Mouse (Mus musculus) hindbrain, embryonic 10.5 days (tissue): Measurements from ENCODE around the gene Trak1. TPM values are rescaled to one million over a fixed set of nuclear protein-coding genes. Genes with fewer than 3 reads are reported as not detected.
A peak's percentile ranks its signal among the peaks of the same experiment; 100 is the strongest.

ENCODE experiments used
- DNase-seq: peaks from one replicate; pipeline ENCODE4 v3.0.0-alpha.2; 2017; ENCODE audit warnings: low spot score
- H3K27ac ChIP-seq: fragments of 300-500 bp; sonication (generic); 2 replicates; pipeline ENCODE4 v1.5.1; 2016; ENCODE audit warnings: mild to moderate bottlenecking, moderate library complexity
- H3K27me3 ChIP-seq: fragments of 300-500 bp; sonication (generic); 2 replicates; pipeline ENCODE4 v1.6.1; 2016; ENCODE audit warnings: mild to moderate bottlenecking; ENCODE audit not compliant: poor library complexity, insufficient read depth, severe bottlenecking
- H3K36me3 ChIP-seq: fragments of 300-500 bp; sonication (generic); 2 replicates; pipeline ENCODE4 v1.6.1; 2016; ENCODE audit warnings: mild to moderate bottlenecking, moderate library complexity
- H3K4me1 ChIP-seq: fragments of 300-500 bp; sonication (generic); replicated peaks from 2 replicates; pipeline ENCODE4 v1.6.1; 2016; ENCODE audit warnings: mild to moderate bottlenecking
- H3K4me3 ChIP-seq: fragments of 300-500 bp; sonication (generic); 2 replicates; pipeline ENCODE4 v1.5.1; 2016; ENCODE audit warnings: mild to moderate bottlenecking, moderate library complexity
- H3K9me3 ChIP-seq: fragments of 300-500 bp; sonication (generic); 2 replicates; pipeline ENCODE4 v1.6.1; 2016; ENCODE audit warnings: mild to moderate bottlenecking, moderate library complexity
- WGBS: fragments of 180-500 bp; shearing (Covaris S2); methylation state at CpG from one replicate; pipeline ENCODE4 v1.1.7; 2016; 5-methylcytosine and 5-hydroxymethylcytosine counted together
- polyA plus RNA-seq: library from polyadenylated mRNA; unstranded; fragments of >200 nt; fragmentation: Nextera tagmentation; extraction: Ambion mirVana; gene quantifications from 2 replicates; pipeline ENCODE4 v1.2.1, GENCODE M21; 2016

Gene Trak1
- polyA plus RNA-seq, 1 experiment from 2014 or later: 33.1 TPM

GRCm38 (mm10) chr9:121333559-121333958 lies 36.3 kb downstream of the Trak1 start:
- 83% methylated on average over 5 of the region's 5 CpGs for WGBS
- no peaks in the 10 kb centered on the region for H3K9me3 ChIP-seq
- no peaks in the 10 kb centered on the region for H3K27me3 ChIP-seq
- H3K36me3 ChIP-seq: peaks cover 16% of the 10 kb centered on the region
- no peak overlapping the region for H3K4me3 ChIP-seq
- DNase-seq: no peak
- peaks cover 96% of the 10 kb centered on the region for H3K4me1 ChIP-seq
- H3K27ac ChIP-seq: peak overlapping the region; percentile 89

GRCm38 (mm10) chr9:121334311-121334851 lies 37.1 kb downstream of the Trak1 start:
- no peak for DNase-seq
- H3K9me3 ChIP-seq: no peaks in the 10 kb centered on the region
- peaks cover 9% of the 10 kb centered on the region; the same call in 1 of the 2 replicates for H3K36me3 ChIP-seq
- H3K4me1 ChIP-seq: peaks cover 93% of the 10 kb centered on the region
- H3K4me3 ChIP-seq: no peak overlapping the region
- H3K27me3 ChIP-seq: no peaks in the 10 kb centered on the region
- 41% methylated on average over 8 of the region's 8 CpGs for whole genome bisulfite sequencing
- H3K27ac ChIP-seq: peak overlapping the region; percentile 89

DNA sequence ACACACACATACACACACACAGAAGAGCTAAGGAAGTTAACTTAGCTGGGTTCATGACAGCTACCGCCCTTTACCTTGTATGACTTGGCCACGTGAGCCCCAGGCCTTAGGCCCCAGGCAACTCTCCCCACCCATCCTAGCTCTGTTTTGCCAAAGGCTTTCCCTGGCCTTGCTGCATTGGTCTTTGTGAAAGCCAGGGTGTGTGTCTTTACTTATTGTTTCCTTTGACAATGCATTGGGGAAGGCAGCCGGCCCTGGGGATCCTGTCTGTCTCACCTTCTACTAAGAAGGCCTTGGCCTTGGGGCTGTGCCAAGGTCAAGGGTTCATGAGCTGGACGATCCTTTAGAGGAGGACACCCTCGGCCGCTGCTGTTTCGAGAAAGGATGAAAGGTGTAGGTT lies 38.3 kb downstream of the Trak1 start:
- DNase-seq: no peak
- Histone ChIP-seq H3K27ac (peak overlapping the region; percentile 89), H3K4me1 (peaks cover 82% of the 10 kb centered on the region), H3K4me3 (no peak overlapping the region), H3K9me3 (no peaks in the 10 kb centered on the region), H3K27me3 (no peaks in the 10 kb centered on the region), H3K36me3 (peaks cover 4% of the 10 kb centered on the region)
- 45% methylated on average over 7 of the region's 7 CpGs for WGBS

- no peaks in the 10 kb centered on the region for H3K9me3 ChIP-seq
- no peak overlapping the region for H3K4me3 ChIP-seq
- peaks cover 74% of the 10 kb centered on the region for H3K4me1 ChIP-seq
- H3K27ac ChIP-seq: peak overlapping the region; percentile 89
- no peak for DNase-seq
- H3K27me3 ChIP-seq: no peaks in the 10 kb centered on the region
- 92% methylated on average over 15 of the region's 15 CpGs for WGBS
- peaks cover 8% of the 10 kb centered on the region for H3K36me3 ChIP-seq
Observed at GRCm38 (mm10) chr9:121336324-121336946, 39.1 kb downstream of the Trak1 start.

- peaks cover 73% of the 10 kb centered on the region for H3K4me1 ChIP-seq
- DNase-seq: peak; percentile 61
- H3K4me3 ChIP-seq: no peak overlapping the region
- H3K27ac ChIP-seq: peak overlapping the region; percentile 89
- no peaks in the 10 kb centered on the region for H3K27me3 ChIP-seq
- no peaks in the 10 kb centered on the region for H3K9me3 ChIP-seq
- 48% methylated on average over 9 of the region's 9 CpGs for WGBS
- peaks cover 16% of the 10 kb centered on the region for H3K36me3 ChIP-seq
Observed at GRCm38 (mm10) chr9:121337216-121337937, 40.1 kb downstream of the Trak1 start.

- no peak for DNase-seq
- H3K27ac ChIP-seq: peak overlapping the region; percentile 89
- no peaks in the 10 kb centered on the region for H3K27me3 ChIP-seq
- 71% methylated on average over 3 of the region's 3 CpGs for WGBS
- H3K9me3 ChIP-seq: no peaks in the 10 kb centered on the region
- peaks cover 73% of the 10 kb centered on the region for H3K4me1 ChIP-seq
- no peak overlapping the region for H3K4me3 ChIP-seq
- peaks cover 16% of the 10 kb centered on the region for H3K36me3 ChIP-seq
Observed at GRCm38 (mm10) chr9:121337938-121338289, 40.6 kb downstream of the Trak1 start.

GRCm38 (mm10) chr9:121341832-121342231 lies 44.5 kb downstream of the Trak1 start:
- DNase-seq: no peak
- Histone ChIP-seq H3K36me3 (peaks cover 27% of the 10 kb centered on the region), H3K4me3 (no peak overlapping the region), H3K9me3 (no peaks in the 10 kb centered on the region), H3K27ac (peak overlapping the region; percentile 53; the same call in 1 of the 2 replicates), H3K4me1 (peaks cover 60% of the 10 kb centered on the region), H3K27me3 (no peaks in the 10 kb centered on the region)
- 69% methylated on average over 7 of the region's 7 CpGs for WGBS

DNA sequence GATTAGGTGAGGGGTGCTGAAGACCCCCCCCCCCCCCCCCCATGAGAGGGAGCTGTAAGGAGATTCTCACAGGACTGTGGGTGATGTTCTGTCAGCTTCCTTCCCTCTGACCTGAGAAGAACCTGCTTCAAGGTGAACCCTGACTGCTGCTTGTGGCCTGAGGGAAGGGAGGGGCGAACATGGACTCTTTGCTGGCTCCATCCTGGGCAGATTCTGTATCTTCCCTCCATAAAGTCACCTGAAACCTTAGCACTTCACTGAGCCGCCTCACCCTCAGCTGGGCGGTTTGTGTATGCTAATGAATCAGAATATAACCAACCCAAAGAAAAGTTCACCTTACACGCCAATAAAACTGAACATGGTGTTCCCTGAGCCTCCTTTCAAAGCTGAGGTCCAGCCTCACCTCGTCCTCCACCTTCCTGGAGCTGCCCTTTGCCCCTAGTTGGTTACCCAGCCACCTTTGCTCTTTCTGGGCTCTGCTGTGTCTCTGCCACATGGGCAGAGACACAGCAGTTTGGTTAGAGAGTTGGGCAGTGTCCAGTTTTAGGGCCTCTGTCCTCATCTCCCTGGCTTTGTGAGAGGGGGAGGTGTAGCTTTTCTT lies 45.3 kb downstream of the Trak1 start:
- Histone ChIP-seq H3K27ac (peak overlapping the region; percentile 40; the same call in 1 of the 2 replicates), H3K4me3 (no peak overlapping the region), H3K36me3 (peaks cover 27% of the 10 kb centered on the region), H3K27me3 (no peaks in the 10 kb centered on the region), H3K4me1 (peaks cover 60% of the 10 kb centered on the region), H3K9me3 (no peaks in the 10 kb centered on the region)
- 87% methylated on average over 5 of the region's 5 CpGs for WGBS
- DNase-seq: no peak

DNA sequence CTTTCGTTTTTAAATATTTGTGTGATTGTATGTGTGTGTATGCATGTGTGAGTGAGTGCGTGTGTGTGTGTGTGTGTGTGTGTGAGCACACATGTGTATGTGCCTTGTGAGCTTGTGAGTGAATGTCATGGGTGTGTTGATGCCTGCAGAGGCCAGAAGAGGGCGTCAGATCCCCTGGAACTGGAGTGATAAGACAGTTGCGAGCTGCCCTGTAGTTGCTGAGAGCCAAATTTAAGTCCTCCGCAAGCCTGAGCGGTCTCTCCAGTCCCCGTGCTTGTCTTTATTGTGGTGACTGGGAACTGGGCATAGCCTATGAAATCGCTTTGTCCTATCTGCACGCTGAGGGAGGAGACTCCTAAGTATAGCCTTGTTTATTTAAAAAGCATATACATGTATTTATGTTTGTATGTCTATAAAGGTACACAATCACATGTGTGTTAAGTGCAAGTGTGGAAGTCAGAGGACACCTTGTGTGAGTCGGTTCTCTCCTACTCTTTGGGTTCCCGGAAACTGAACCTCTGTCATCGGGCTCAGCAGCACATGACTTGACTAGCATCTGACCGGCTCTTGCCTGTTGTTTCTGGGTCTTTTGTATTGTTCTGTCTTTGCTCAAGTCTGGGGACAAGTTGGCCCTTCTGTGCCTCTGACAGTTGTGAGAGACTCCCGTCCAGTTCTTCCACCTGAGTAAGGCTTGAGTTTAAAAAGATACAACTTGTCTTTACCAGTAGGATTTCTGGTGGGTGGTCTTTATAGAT lies 46.0 kb downstream of the Trak1 start:
- WGBS: 82% methylated on average over 14 of the region's 14 CpGs
- no peak overlapping the region for H3K4me3 ChIP-seq
- H3K9me3 ChIP-seq: no peaks in the 10 kb centered on the region
- H3K27ac ChIP-seq: peak overlapping the region; percentile 12; the same call in 1 of the 2 replicates
- H3K27me3 ChIP-seq: no peaks in the 10 kb centered on the region
- no peak for DNase-seq
- H3K4me1 ChIP-seq: peaks cover 60% of the 10 kb centered on the region
- peaks cover 27% of the 10 kb centered on the region for H3K36me3 ChIP-seq

DNA sequence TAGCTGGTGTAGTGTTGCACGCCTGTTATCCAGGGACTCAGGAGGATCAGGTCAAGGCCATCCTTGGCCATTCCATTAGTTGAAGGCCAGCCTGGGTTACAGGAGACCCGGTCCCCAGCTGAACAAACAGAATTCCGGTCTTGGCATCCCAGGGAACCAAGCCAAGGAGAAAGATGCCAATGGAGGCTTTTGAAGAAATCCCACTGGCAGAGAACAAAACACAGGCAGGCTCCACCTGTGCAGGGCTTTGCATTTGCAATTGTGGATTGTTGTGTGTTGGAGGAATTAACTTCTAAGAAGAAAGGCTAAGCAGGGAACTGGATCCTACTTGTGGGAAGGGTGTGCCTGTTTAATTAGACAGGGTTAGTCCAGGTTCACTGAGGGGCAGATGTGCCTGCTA lies 47.0 kb downstream of the Trak1 start:
- H3K9me3 ChIP-seq: no peaks in the 10 kb centered on the region
- no peak overlapping the region for H3K27ac ChIP-seq
- no peak overlapping the region for H3K4me3 ChIP-seq
- H3K36me3 ChIP-seq: peaks cover 27% of the 10 kb centered on the region
- H3K27me3 ChIP-seq: no peaks in the 10 kb centered on the region
- peaks cover 66% of the 10 kb centered on the region for H3K4me1 ChIP-seq
- 32% methylated on average over 3 of the region's 3 CpGs for WGBS
- no peak for DNase-seq

- DNase-seq: no peak
- Histone ChIP-seq H3K36me3 (peaks cover 22% of the 10 kb centered on the region), H3K27ac (no peak overlapping the region), H3K4me3 (no peak overlapping the region), H3K4me1 (peaks cover 72% of the 10 kb centered on the region), H3K9me3 (no peaks in the 10 kb centered on the region), H3K27me3 (no peaks in the 10 kb centered on the region)
- WGBS: 91% methylated on average over 15 of the region's 15 CpGs
Observed at GRCm38 (mm10) chr9:121345427-121346130, 48.3 kb downstream of the Trak1 start.

DNA sequence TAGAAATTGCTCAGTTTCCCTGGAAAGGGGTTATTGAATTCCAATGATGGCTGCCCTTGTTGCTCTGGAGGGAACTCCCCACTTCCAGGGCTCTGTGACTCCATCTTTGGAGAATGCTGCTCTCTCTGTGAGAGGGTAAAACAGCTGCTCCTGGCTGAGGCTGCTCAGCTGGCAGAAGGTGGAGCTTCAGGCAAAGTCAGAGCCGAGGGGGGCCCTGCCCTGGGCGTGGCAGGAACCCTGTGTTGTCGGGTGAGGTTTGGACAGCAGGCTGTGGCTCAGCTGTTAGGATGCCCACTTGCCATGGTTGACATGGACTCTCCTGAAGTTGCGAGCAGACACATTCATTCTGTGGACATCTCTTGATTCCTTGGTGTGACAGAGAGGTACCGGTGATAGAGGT lies 49.3 kb downstream of the Trak1 start:
- DNase-seq: no peak
- no peaks in the 10 kb centered on the region for H3K27me3 ChIP-seq
- no peak overlapping the region for H3K4me3 ChIP-seq
- H3K9me3 ChIP-seq: no peaks in the 10 kb centered on the region
- H3K4me1 ChIP-seq: peaks cover 82% of the 10 kb centered on the region
- peaks cover 18% of the 10 kb centered on the region; the same call in 1 of the 2 replicates for H3K36me3 ChIP-seq
- WGBS: 63% methylated on average over 5 of the region's 5 CpGs
- H3K27ac ChIP-seq: peak overlapping the region; percentile 59
